Comparison of ENCODE assay signal across 8 mouse cellular contexts in genomic region chr10:117363106-117363505, GRCm38 (mm10). TPM values are rescaled to one million over a fixed set of nuclear protein-coding genes. Genes with fewer than 3 reads are reported as not detected.
A peak's percentile ranks its signal among the peaks of the same experiment; 100 is the strongest.
DNase-seq lines count a peak whose midpoint lies in the region; ATAC-seq and TF ChIP-seq lines count a peak whose summit lies in the region.

No protein-coding gene starts in this region.

- no peak overlapping the region for H3K4me2 ChIP-seq in midbrain, embryonic 15.5 days

- no peaks in the 10 kb centered on the region for H3K9me3 ChIP-seq in MEL (replicated peaks; ENCODE audit: insufficient read depth, low read length)
- H3K9me3 ChIP-seq in midbrain, embryonic 15.5 days, result no peaks in the 10 kb centered on the region

- H3K4me3 ChIP-seq in MEL (ENCODE audit: control insufficient read depth in 1 of 2, insufficient read depth in 1 of 2, low read depth in 2 of 2, low read length in 2 of 2), result no peak overlapping the region
- no peak overlapping the region for H3K4me3 ChIP-seq in small intestine, adult 2 months (ENCODE audit: low read depth, low read length)
- no peak overlapping the region for H3K4me3 ChIP-seq in midbrain, embryonic 15.5 days

- no peak for ATAC-seq in midbrain, embryonic 15.5 days (replicated peaks)

- H3K79me2 ChIP-seq in MEL (ENCODE audit: control insufficient read depth, insufficient read depth, low read length, poor library complexity), result peaks cover 9% of the 10 kb centered on the region

- peak; percentile 71 to 79 (median 79) for TF ChIP-seq CTCF in MEL (IDR thresholded peaks at IDR 0.05 in 2 of 3, conservative IDR thresholded peaks at IDR 0.05 in 1 of 3; ENCODE audit: control insufficient read depth in 1 of 3, insufficient read depth in 1 of 3, low read depth in 2 of 3, low read length in 3 of 3, poor library complexity in 1 of 3, severe bottlenecking in 1 of 3)
- TF ChIP-seq CTCF in small intestine, adult 2 months (IDR thresholded peaks at IDR 0.05; ENCODE audit: extremely low read depth, insufficient read length, insufficient replicate concordance, low read depth, low read length), result peak; percentile 88; the same call in 1 of the 2 replicates

- 0 out of 4 replicates have a peak, but pooled peaks of 1 of the 2 experiments have one; percentile 17 for TF ChIP-seq POLR2A in MEL (IDR thresholded peaks at IDR 0.05; ENCODE audit: control insufficient read depth in 1 of 2, insufficient read depth in 1 of 2, low read depth in 1 of 2, low read length in 2 of 2, poor library complexity in 1 of 2)
- no peak for TF ChIP-seq POLR2A in small intestine, adult 2 months (IDR thresholded peaks at IDR 0.05; ENCODE audit: low read depth, low read length)

- WGBS in small intestine, adult 2 months, result 10% methylated on average over 3 of the region's 3 CpGs
- WGBS in midbrain, embryonic 15.5 days, result 36% methylated on average over 3 of the region's 3 CpGs

- no peaks in the 10 kb centered on the region for H3K27me3 ChIP-seq in MEL (ENCODE audit: control insufficient read depth in 1 of 2, insufficient read depth in 2 of 2, low read length in 2 of 2)
- no peaks in the 10 kb centered on the region for H3K27me3 ChIP-seq in small intestine, adult 2 months (ENCODE audit: control insufficient read depth, insufficient read depth, low read length)
- H3K27me3 ChIP-seq in midbrain, embryonic 15.5 days (replicated peaks), result no peaks in the 10 kb centered on the region

- peak; percentile 21 to 41 for DNase-seq in layer of hippocampus, postnatal 36 days
- no peak for DNase-seq in layer of hippocampus, adult 11-12 months (ENCODE audit: low spot score)
- DNase-seq in MEL (ENCODE audit: low read depth, low spot score), result peak; percentile 78
- DNase-seq in c-Kit-positive CD71-positive TER-119-negative erythroid progenitor cells, embryonic 14.5 days (ENCODE audit: low read depth), result peak; percentile 52
- DNase-seq in gastrocnemius, postnatal 25 days, result peak; percentile 9
- peak; percentile 48 to 63 for DNase-seq in lung, adult 18-20 months

- TF ChIP-seq RAD21 in MEL (IDR thresholded peaks at IDR 0.05; ENCODE audit: low read depth, low read length), result peak; percentile 43

- H3K4me1 ChIP-seq in MEL (ENCODE audit: control insufficient read depth in 1 of 2, insufficient read depth in 2 of 2, low read length in 2 of 2), result no peaks in the 10 kb centered on the region; a peak in 1 of 4 replicates
- H3K4me1 ChIP-seq in small intestine, adult 2 months (ENCODE audit: control insufficient read depth, insufficient read depth, insufficient read length, low read length), result no peaks in the 10 kb centered on the region
- no peaks in the 10 kb centered on the region for H3K4me1 ChIP-seq in midbrain, embryonic 15.5 days

- no peak overlapping the region for H3K27ac ChIP-seq in MEL (ENCODE audit: control insufficient read depth, low read depth, low read length)
- H3K27ac ChIP-seq in small intestine, adult 2 months (ENCODE audit: insufficient read depth, low read depth, low read length), result no peak overlapping the region
- no peak overlapping the region for H3K27ac ChIP-seq in midbrain, embryonic 15.5 days

- H3K9ac ChIP-seq in MEL (ENCODE audit: control insufficient read depth, low read depth, low read length, poor library complexity, severe bottlenecking), result no peak overlapping the region
- H3K9ac ChIP-seq in midbrain, embryonic 15.5 days, result no peak overlapping the region

- TF ChIP-seq EP300 in MEL (IDR thresholded peaks at IDR 0.05; ENCODE audit: low read depth in 1 of 2, low read length in 2 of 2), result no peak

- H3K36me3 ChIP-seq in MEL (ENCODE audit: control insufficient read depth in 1 of 2, insufficient read depth in 2 of 2, low read length in 2 of 2), result peaks cover 2 to 65% of the 10 kb centered on the region in 2 experiments; a peak in 3 of 4 replicates
- H3K36me3 ChIP-seq in small intestine, adult 2 months (ENCODE audit: control insufficient read depth, insufficient read depth, low read length), result peaks cover 42% of the 10 kb centered on the region
- peaks cover 34% of the 10 kb centered on the region for H3K36me3 ChIP-seq in midbrain, embryonic 15.5 days (replicated peaks)

TF ChIP-seq in MEL, 35 proteins besides CTCF, POLR2A, EP300 and RAD21:
- TF ChIP-seq USF1 (IDR thresholded peaks at IDR 0.05; ENCODE audit: low read depth, low read length) (peak; percentile 65), SMC3 (IDR thresholded peaks at IDR 0.05; ENCODE audit: low read depth, low read length) (peak; percentile 69), RCOR1 (IDR thresholded peaks at IDR 0.05; ENCODE audit: low read depth, low read length) (no peak), ZNF384 (IDR thresholded peaks at IDR 0.05; ENCODE audit: low read depth, low read length) (0 out of 2 replicates have a peak, but pooled peaks have one; percentile 24), MYC (IDR thresholded peaks at IDR 0.05; ENCODE audit: low read depth, low read length) (peak; percentile 76), KAT2A (conservative IDR thresholded peaks at IDR 0.05; ENCODE audit: low read depth, low read length) (no peak), BHLHE40 (IDR thresholded peaks at IDR 0.05; ENCODE audit: borderline replicate concordance, low read depth, low read length) (no peak)

RNA-seq across cellular contexts. Expression of gene Cpsf6, which starts 16.7 kb away (rescaled TPM):
- total RNA-seq in layer of hippocampus, postnatal 36 days (2021), result 100 to 1,000 TPM; 119 TPM
- 88.2 and 103 TPM in 2 replicates for total RNA-seq in MEL (2012; rRNA removed)
- polyA plus RNA-seq in MEL (2012; ENCODE audit: insufficient read depth in 1 of 2, insufficient read length in 2 of 2, low read depth in 1 of 2, low replicate concordance in 2 of 2, missing spikeins in 1 of 2), result 10 to 100 TPM in 1 of 2 experiments, not detected in 1; 85.7 TPM
- 10 to 100 TPM; 21.6 to 24.2 TPM for total RNA-seq in gastrocnemius, postnatal 25 days (2021)
- 22.6 and 36.6 TPM in 2 replicates for polyA plus RNA-seq in small intestine, adult 2 months (2012; rRNA removed)
- polyA plus RNA-seq in midbrain, embryonic 15.5 days (2015; fragmentation: Nextera tagmentation; extraction: Ambion mirVana), result 148 and 154 TPM in 2 replicates
